Mouse (Mus musculus): ENCODE results near the gene Kera. TPM values are rescaled to one million over a fixed set of nuclear protein-coding genes. Genes with fewer than 3 reads are reported as not detected.
A peak's percentile ranks its signal among the peaks of the same experiment; 100 is the strongest.

The Kera gene
- polyA plus RNA-seq, 1 experiment from 2014 or later: 0.32 TPM

GRCm38 (mm10) chr10:97595680-97596079, 11.0 kb upstream of the Kera start:
- H3K9ac ChIP-seq (replicated peaks; ENCODE audit: low read length): no peak overlapping the region
- H3K27me3 ChIP-seq (ENCODE audit: insufficient read depth, low read length): no peaks in the 10 kb centered on the region
- no peak overlapping the region for H3K27ac ChIP-seq (ENCODE audit: low read length)
- WGBS: 92% methylated on average over 1 of the region's 1 CpGs
- ATAC-seq (ENCODE audit: low FRiP score, low TSS enrichment): no peak
- H3K36me3 ChIP-seq (ENCODE audit: insufficient read depth, low read length): no peaks in the 10 kb centered on the region
- no peak overlapping the region for H3K4me3 ChIP-seq (ENCODE audit: low read length)
- no peaks in the 10 kb centered on the region for H3K4me1 ChIP-seq (ENCODE audit: insufficient read depth, low read length)
- no peaks in the 10 kb centered on the region for H3K9me3 ChIP-seq (ENCODE audit: low read length)
- H3K4me2 ChIP-seq (replicated peaks; ENCODE audit: low read depth, low read length): no peak overlapping the region

DNA sequence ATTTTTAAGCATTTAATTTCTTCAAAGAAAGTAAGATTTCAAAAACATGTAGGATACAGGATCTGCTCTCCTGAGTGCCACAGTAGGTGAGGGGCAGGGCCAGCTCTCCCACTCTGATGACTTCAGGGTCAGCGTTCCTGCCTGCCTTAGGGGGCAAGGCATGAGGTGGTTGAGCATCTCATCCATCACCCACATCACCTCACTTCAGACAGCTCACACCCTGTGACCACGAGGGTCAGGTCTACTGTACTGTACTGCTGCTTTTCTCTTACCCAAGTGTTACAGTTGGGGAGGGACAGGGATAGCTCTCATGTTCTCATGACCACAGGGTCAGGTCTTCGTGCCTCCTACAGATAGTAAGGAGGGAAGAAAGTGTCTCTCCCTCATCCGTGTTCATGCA, 4.9 kb upstream of the Kera start:
- Histone ChIP-seq H3K4me1 (ENCODE audit: insufficient read depth, low read length) (no peaks in the 10 kb centered on the region), H3K9me3 (ENCODE audit: low read length) (no peaks in the 10 kb centered on the region), H3K4me2 (replicated peaks; ENCODE audit: low read depth, low read length) (no peak overlapping the region), H3K9ac (replicated peaks; ENCODE audit: low read length) (no peak overlapping the region), H3K27ac (ENCODE audit: low read length) (no peak overlapping the region), H3K36me3 (ENCODE audit: insufficient read depth, low read length) (no peaks in the 10 kb centered on the region), H3K4me3 (ENCODE audit: low read length) (no peak overlapping the region), H3K27me3 (ENCODE audit: insufficient read depth, low read length) (no peaks in the 10 kb centered on the region)
- WGBS: 39% methylated on average over 4 of the region's 4 CpGs
- ATAC-seq (ENCODE audit: low FRiP score, low TSS enrichment): peak; percentile 61; the same call in 1 of the 2 replicates

DNA sequence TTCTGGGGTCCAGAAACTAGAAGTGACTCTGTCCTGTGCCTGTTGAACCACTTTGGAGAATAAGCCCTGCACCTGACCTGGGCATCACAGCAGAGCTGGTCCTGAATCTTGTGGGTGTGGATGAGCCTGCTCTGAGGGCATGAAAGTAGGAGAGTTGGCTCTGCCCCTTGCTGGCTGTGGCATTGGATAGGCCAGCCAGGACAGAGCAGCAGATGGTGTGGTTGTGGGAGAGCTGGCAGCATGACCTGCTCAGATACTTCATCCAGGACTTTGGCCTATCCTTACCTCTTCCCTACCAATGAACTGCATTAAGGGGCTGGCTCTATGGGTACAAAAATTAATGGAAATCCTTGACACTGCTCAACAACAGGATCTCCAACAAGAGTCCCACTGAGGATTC, 3.4 kb upstream of the Kera start:
- no peaks in the 10 kb centered on the region for H3K4me1 ChIP-seq (ENCODE audit: insufficient read depth, low read length)
- H3K9me3 ChIP-seq (ENCODE audit: low read length): no peaks in the 10 kb centered on the region
- H3K36me3 ChIP-seq (ENCODE audit: insufficient read depth, low read length): no peaks in the 10 kb centered on the region
- ATAC-seq (ENCODE audit: low FRiP score, low TSS enrichment): no peak
- no peaks in the 10 kb centered on the region for H3K27me3 ChIP-seq (ENCODE audit: insufficient read depth, low read length)
- no peak overlapping the region for H3K27ac ChIP-seq (ENCODE audit: low read length)
- no peak overlapping the region for H3K4me3 ChIP-seq (ENCODE audit: low read length)
- H3K9ac ChIP-seq (replicated peaks; ENCODE audit: low read length): no peak overlapping the region
- no peak overlapping the region for H3K4me2 ChIP-seq (replicated peaks; ENCODE audit: low read depth, low read length)

DNA sequence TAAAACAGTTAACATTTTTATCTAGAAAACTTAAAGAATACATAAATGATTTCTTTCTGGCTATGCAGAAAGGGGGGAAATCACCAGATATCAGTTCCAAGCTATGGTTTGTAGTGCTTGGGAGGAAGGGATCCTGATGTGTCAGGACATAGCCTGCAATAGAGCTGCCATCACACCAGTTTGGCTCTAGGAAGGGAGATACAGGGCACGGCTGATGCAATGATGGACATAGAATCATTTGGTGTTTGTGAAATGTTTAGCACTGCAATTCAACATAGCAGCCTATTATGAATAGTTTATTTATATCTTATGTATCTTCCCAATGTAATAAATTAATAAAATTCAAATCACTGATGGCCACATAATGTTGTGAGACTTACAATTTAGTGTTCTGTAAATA, 15.6 kb downstream of the Kera start:
- Histone ChIP-seq H3K4me3 (ENCODE audit: low read length) (no peak overlapping the region), H3K9ac (replicated peaks; ENCODE audit: low read length) (no peak overlapping the region), H3K4me2 (replicated peaks; ENCODE audit: low read depth, low read length) (no peak overlapping the region), H3K36me3 (ENCODE audit: insufficient read depth, low read length) (no peaks in the 10 kb centered on the region), H3K4me1 (ENCODE audit: insufficient read depth, low read length) (no peaks in the 10 kb centered on the region), H3K27ac (ENCODE audit: low read length) (no peak overlapping the region), H3K27me3 (ENCODE audit: insufficient read depth, low read length) (no peaks in the 10 kb centered on the region), H3K9me3 (ENCODE audit: low read length) (no peaks in the 10 kb centered on the region)
- ATAC-seq (ENCODE audit: low FRiP score, low TSS enrichment): no peak
- WGBS: 85% methylated on average over 1 of the region's 1 CpGs

GRCm38 (mm10) chr10:97624381-97624780, 17.7 kb downstream of the Kera start:
- Histone ChIP-seq H3K27me3 (ENCODE audit: insufficient read depth, low read length) (no peaks in the 10 kb centered on the region), H3K4me1 (ENCODE audit: insufficient read depth, low read length) (no peaks in the 10 kb centered on the region), H3K4me3 (ENCODE audit: low read length) (no peak overlapping the region), H3K9me3 (ENCODE audit: low read length) (no peaks in the 10 kb centered on the region), H3K27ac (ENCODE audit: low read length) (no peak overlapping the region), H3K36me3 (ENCODE audit: insufficient read depth, low read length) (no peaks in the 10 kb centered on the region), H3K4me2 (replicated peaks; ENCODE audit: low read depth, low read length) (no peak overlapping the region), H3K9ac (replicated peaks; ENCODE audit: low read length) (no peak overlapping the region)
- WGBS: 60% methylated on average over 2 of the region's 2 CpGs
- ATAC-seq (ENCODE audit: low FRiP score, low TSS enrichment): no peak

GRCm38 (mm10) chr10:97625116-97625515, 18.4 kb downstream of the Kera start:
- Histone ChIP-seq H3K27ac (ENCODE audit: low read length) (no peak overlapping the region), H3K4me1 (ENCODE audit: insufficient read depth, low read length) (no peaks in the 10 kb centered on the region), H3K4me3 (ENCODE audit: low read length) (no peak overlapping the region), H3K9me3 (ENCODE audit: low read length) (no peaks in the 10 kb centered on the region), H3K4me2 (replicated peaks; ENCODE audit: low read depth, low read length) (no peak overlapping the region), H3K36me3 (ENCODE audit: insufficient read depth, low read length) (no peaks in the 10 kb centered on the region), H3K9ac (replicated peaks; ENCODE audit: low read length) (no peak overlapping the region), H3K27me3 (ENCODE audit: insufficient read depth, low read length) (no peaks in the 10 kb centered on the region)
- 50% methylated on average over 4 of the region's 4 CpGs for WGBS
- no peak for ATAC-seq (ENCODE audit: low FRiP score, low TSS enrichment)

GRCm38 (mm10) chr10:97626543-97626942, 19.9 kb downstream of the Kera start:
- Histone ChIP-seq H3K4me3 (ENCODE audit: low read length) (no peak overlapping the region), H3K9ac (replicated peaks; ENCODE audit: low read length) (no peak overlapping the region), H3K27ac (ENCODE audit: low read length) (no peak overlapping the region), H3K4me1 (ENCODE audit: insufficient read depth, low read length) (no peaks in the 10 kb centered on the region), H3K4me2 (replicated peaks; ENCODE audit: low read depth, low read length) (no peak overlapping the region), H3K36me3 (ENCODE audit: insufficient read depth, low read length) (no peaks in the 10 kb centered on the region), H3K27me3 (ENCODE audit: insufficient read depth, low read length) (no peaks in the 10 kb centered on the region), H3K9me3 (ENCODE audit: low read length) (no peaks in the 10 kb centered on the region)
- ATAC-seq (ENCODE audit: low FRiP score, low TSS enrichment): no peak
- WGBS: 69% methylated on average over 1 of the region's 1 CpGs

- Histone ChIP-seq H3K27ac (ENCODE audit: low read length) (no peak overlapping the region), H3K27me3 (ENCODE audit: insufficient read depth, low read length) (no peaks in the 10 kb centered on the region), H3K4me2 (replicated peaks; ENCODE audit: low read depth, low read length) (no peak overlapping the region), H3K4me3 (ENCODE audit: low read length) (no peak overlapping the region), H3K9ac (replicated peaks; ENCODE audit: low read length) (no peak overlapping the region), H3K9me3 (ENCODE audit: low read length) (no peaks in the 10 kb centered on the region), H3K4me1 (ENCODE audit: insufficient read depth, low read length) (no peaks in the 10 kb centered on the region), H3K36me3 (ENCODE audit: insufficient read depth, low read length) (no peaks in the 10 kb centered on the region)
- no peak for ATAC-seq (ENCODE audit: low FRiP score, low TSS enrichment)
- WGBS: 90% methylated on average over 3 of the region's 3 CpGs
Observed at GRCm38 (mm10) chr10:97631061-97631460, 24.4 kb downstream of the Kera start.

DNA sequence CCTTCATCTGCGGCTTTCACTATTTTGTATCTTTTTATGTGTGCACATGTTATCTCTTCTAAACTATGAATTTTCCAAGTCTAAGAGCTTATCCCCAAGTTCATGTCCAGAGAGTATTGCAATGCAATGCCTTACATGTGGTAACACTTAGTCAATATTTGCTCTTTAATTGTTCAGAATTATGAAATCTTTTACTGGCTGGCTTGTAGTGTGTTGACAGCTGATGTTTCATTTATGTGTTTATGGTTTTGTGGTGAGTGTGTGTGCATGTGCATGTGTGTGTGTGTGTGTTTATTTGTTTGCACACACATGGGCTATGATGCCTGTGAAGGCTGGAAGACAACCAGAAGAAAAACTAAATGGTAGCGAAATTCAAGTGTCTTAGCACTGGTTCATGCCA, 35.2 kb downstream of the Kera start:
- Histone ChIP-seq H3K9ac (replicated peaks; ENCODE audit: low read length) (no peak overlapping the region), H3K4me2 (replicated peaks; ENCODE audit: low read depth, low read length) (no peak overlapping the region), H3K4me3 (ENCODE audit: low read length) (no peak overlapping the region), H3K27ac (ENCODE audit: low read length) (no peak overlapping the region), H3K4me1 (ENCODE audit: insufficient read depth, low read length) (no peaks in the 10 kb centered on the region), H3K9me3 (ENCODE audit: low read length) (no peaks in the 10 kb centered on the region), H3K27me3 (ENCODE audit: insufficient read depth, low read length) (no peaks in the 10 kb centered on the region), H3K36me3 (ENCODE audit: insufficient read depth, low read length) (no peaks in the 10 kb centered on the region)
- WGBS: 90% methylated on average over 2 of the region's 2 CpGs
- no peak for ATAC-seq (ENCODE audit: low FRiP score, low TSS enrichment)

GRCm38 (mm10) chr10:97643768-97644167, 37.1 kb downstream of the Kera start, which contains the start of gene Epyc:
Epyc (plus strand) TSS chr10:97644068.
- Histone ChIP-seq H3K4me3 (ENCODE audit: low read length) (no peak within 1 kb of the TSS), H3K27me3 (ENCODE audit: insufficient read depth, low read length) (no peaks in the 10 kb centered on the region), H3K36me3 (ENCODE audit: insufficient read depth, low read length) (no peaks in the 10 kb centered on the region), H3K27ac (ENCODE audit: low read length) (no peak within 1 kb of the TSS), H3K9ac (replicated peaks; ENCODE audit: low read length) (no peak within 1 kb of the TSS), H3K4me2 (replicated peaks; ENCODE audit: low read depth, low read length) (no peak within 1 kb of the TSS), H3K4me1 (ENCODE audit: insufficient read depth, low read length) (no peaks in the 10 kb centered on the region), H3K9me3 (ENCODE audit: low read length) (no peaks in the 10 kb centered on the region)
- 82% methylated on average over 2 of the region's 2 CpGs for WGBS
- no peak for ATAC-seq (ENCODE audit: low FRiP score, low TSS enrichment)

DNA sequence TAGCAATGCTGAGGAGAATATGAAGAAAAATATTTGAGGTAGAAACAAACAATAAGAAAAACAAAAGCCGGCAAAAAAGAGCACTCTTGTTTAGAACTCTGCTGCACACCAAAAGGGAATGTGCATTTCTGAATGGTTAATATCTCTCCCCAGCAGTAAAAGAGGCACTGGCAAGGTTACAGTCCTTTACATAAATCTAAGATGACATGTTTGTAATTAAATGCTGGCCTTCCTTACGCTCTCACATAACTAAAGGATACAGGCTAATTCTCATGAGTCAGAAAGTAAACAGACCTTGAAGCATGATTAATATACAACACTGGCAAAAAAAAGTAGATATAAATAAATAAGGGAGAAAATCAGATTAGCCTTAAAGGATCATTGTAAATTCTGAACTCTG, 43.7 kb downstream of the Kera start:
- no peak overlapping the region for H3K4me2 ChIP-seq (replicated peaks; ENCODE audit: low read depth, low read length)
- H3K4me3 ChIP-seq (ENCODE audit: low read length): no peak overlapping the region
- H3K36me3 ChIP-seq (ENCODE audit: insufficient read depth, low read length): no peaks in the 10 kb centered on the region
- WGBS: 42% methylated on average over 2 of the region's 2 CpGs
- no peaks in the 10 kb centered on the region for H3K4me1 ChIP-seq (ENCODE audit: insufficient read depth, low read length)
- H3K27me3 ChIP-seq (ENCODE audit: insufficient read depth, low read length): no peaks in the 10 kb centered on the region
- H3K9ac ChIP-seq (replicated peaks; ENCODE audit: low read length): no peak overlapping the region
- peak; percentile 73; the same call in 1 of the 2 replicates for ATAC-seq (ENCODE audit: low FRiP score, low TSS enrichment)
- peak overlapping the region; percentile 18; the same call in 1 of the 2 replicates for H3K27ac ChIP-seq (ENCODE audit: low read length)
- no peaks in the 10 kb centered on the region for H3K9me3 ChIP-seq (ENCODE audit: low read length)
